Mouse (Mus musculus) lung, postnatal 10 days (tissue): ENCODE measurements at regions not wholly inside any gene's neighbourhood (a gene's known extent, or its start where the extent isn't known, plus 50 kb on each side); places are given as distances from the start of the nearest gene placed in this dataset.

Source experiments
- DNase-seq: peaks from one replicate; pipeline ENCODE4 v3.0.0; 2021

- no peak for DNase-seq
These were observed 124.6 kb upstream of the Pax6 start for GRCm38 (mm10) chr2:105544099-105544498.

- no peak for DNase-seq
These were observed 116.6 kb upstream of the Pax6 start for GRCm38 (mm10) chr2:105552092-105552491.

GRCm38 (mm10) chr2:105586782-105587181 is 81.9 kb upstream of the Pax6 start:
- DNase-seq = no peak

- no peak for DNase-seq
These were observed 74.6 kb upstream of the Pax6 start for GRCm38 (mm10) chr2:105594131-105594530.

GRCm38 (mm10) chr2:105604553-105605116 is 64.1 kb upstream of the Pax6 start:
- DNase-seq = peak; percentile 3

GRCm38 (mm10) chr2:105607969-105608538 is 60.6 kb upstream of the Pax6 start:
- no peak for DNase-seq

- peak; percentile 11 for DNase-seq
These were observed 59.9 kb upstream of the Pax6 start for GRCm38 (mm10) chr2:105608756-105609155.

GRCm38 (mm10) chr2:105611014-105611413 is 57.7 kb upstream of the Pax6 start:
- DNase-seq = no peak

GRCm38 (mm10) chr2:105611651-105612050 is 57.0 kb upstream of the Pax6 start:
- no peak for DNase-seq

GRCm38 (mm10) chr2:105612051-105612664 is 56.5 kb upstream of the Pax6 start:
- DNase-seq = no peak

- DNase-seq = no peak
These were observed 56.0 kb upstream of the Pax6 start for GRCm38 (mm10) chr2:105612706-105613105.

- no peak for DNase-seq
These were observed 55.5 kb upstream of the Pax6 start for GRCm38 (mm10) chr2:105613243-105613642.

GRCm38 (mm10) chr2:105615891-105616733 is 52.6 kb upstream of the Pax6 start:
- peak; percentile 44 for DNase-seq
